Mouse (Mus musculus): ENCODE measurements at regions not wholly inside any gene's neighbourhood (a gene's known extent, or its start where the extent isn't known, plus 50 kb on each side); places are given as distances from the start of the nearest gene placed in this dataset.

DNA sequence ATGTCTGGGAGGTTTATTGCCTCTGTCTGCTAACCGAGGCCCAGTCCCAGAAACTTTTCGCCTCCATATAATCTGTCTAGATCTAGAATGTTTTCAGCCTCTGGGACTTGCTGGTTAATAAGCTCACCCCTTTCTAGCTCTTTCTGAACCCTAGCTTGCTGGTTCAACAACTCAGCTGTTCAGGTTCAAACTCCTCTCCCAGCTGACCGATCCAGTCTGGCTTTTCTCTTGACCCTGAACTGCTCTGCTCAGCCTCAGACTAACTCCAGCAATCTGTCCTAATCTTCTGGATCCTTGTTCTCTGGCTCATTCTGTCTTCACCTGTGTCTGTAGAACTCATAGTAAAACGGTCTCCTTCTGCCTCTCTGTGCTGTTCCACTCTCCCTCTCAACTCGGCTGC lies 86.2 kb upstream of the Plxnc1 start:
- H3K4me2 ChIP-seq (ENCODE audit: low read depth, low read length), result no peak overlapping the region
- no peaks in the 10 kb centered on the region for H3K9me3 ChIP-seq (replicated peaks; ENCODE audit: control insufficient read depth, low read length)
- no peak overlapping the region for H3K9ac ChIP-seq (ENCODE audit: low read length)
- H3K36me3 ChIP-seq (ENCODE audit: control insufficient read depth, insufficient read depth), result no peaks in the 10 kb centered on the region
- no peaks in the 10 kb centered on the region for H3K4me1 ChIP-seq (ENCODE audit: control insufficient read depth, insufficient read depth, low read length)
- no peak overlapping the region for H3K4me3 ChIP-seq (ENCODE audit: low read length)
- ATAC-seq (replicated peaks; ENCODE audit: extremely low read depth, insufficient read depth, low FRiP score), result no peak
- 74% methylated on average over 5 of the region's 5 CpGs for whole genome bisulfite sequencing
- no peak overlapping the region for H3K27ac ChIP-seq (ENCODE audit: low read length)
- H3K27me3 ChIP-seq (ENCODE audit: control insufficient read depth, insufficient read depth, low read length), result no peaks in the 10 kb centered on the region

DNA sequence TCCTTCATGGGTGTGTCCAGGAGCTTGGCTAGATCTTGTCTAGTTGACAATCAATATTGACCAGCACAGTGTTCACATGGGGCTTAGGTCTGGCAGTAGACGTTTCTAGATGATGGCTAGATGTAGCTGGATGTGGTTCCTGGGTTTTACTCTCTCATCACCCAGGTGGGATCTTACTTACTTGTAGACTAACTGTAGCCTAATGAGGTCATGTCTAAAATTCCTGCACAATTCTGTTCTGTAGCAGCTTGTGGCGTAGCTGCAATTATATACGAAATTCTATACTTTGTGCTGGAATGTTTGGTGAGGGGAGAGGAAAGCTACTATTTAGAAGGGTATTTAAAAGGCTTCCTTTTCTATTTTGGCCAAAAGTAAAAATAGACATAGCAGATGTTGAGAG lies 84.9 kb upstream of the Plxnc1 start:
- Histone ChIP-seq H3K27me3 (ENCODE audit: control insufficient read depth, insufficient read depth, low read length) (no peaks in the 10 kb centered on the region), H3K4me2 (ENCODE audit: low read depth, low read length) (no peak overlapping the region), H3K4me3 (ENCODE audit: low read length) (no peak overlapping the region), H3K36me3 (ENCODE audit: control insufficient read depth, insufficient read depth) (no peaks in the 10 kb centered on the region), H3K27ac (ENCODE audit: low read length) (no peak overlapping the region), H3K4me1 (ENCODE audit: control insufficient read depth, insufficient read depth, low read length) (no peaks in the 10 kb centered on the region), H3K9ac (ENCODE audit: low read length) (no peak overlapping the region), H3K9me3 (replicated peaks; ENCODE audit: control insufficient read depth, low read length) (no peaks in the 10 kb centered on the region)
- no peak for ATAC-seq (replicated peaks; ENCODE audit: extremely low read depth, insufficient read depth, low FRiP score)
- 62% methylated on average over 3 of the region's 3 CpGs for WGBS

- Histone ChIP-seq H3K27me3 (ENCODE audit: control insufficient read depth, insufficient read depth, low read length) (no peaks in the 10 kb centered on the region), H3K4me1 (ENCODE audit: control insufficient read depth, insufficient read depth, low read length) (no peaks in the 10 kb centered on the region), H3K9ac (ENCODE audit: low read length) (no peak overlapping the region), H3K4me2 (ENCODE audit: low read depth, low read length) (no peak overlapping the region), H3K9me3 (replicated peaks; ENCODE audit: control insufficient read depth, low read length) (no peaks in the 10 kb centered on the region), H3K27ac (ENCODE audit: low read length) (no peak overlapping the region), H3K36me3 (ENCODE audit: control insufficient read depth, insufficient read depth) (no peaks in the 10 kb centered on the region), H3K4me3 (ENCODE audit: low read length) (no peak overlapping the region)
- WGBS, result 89% methylated on average over 12 of the region's 12 CpGs
- ATAC-seq (replicated peaks; ENCODE audit: extremely low read depth, insufficient read depth, low FRiP score), result no peak
Measured at GRCm38 (mm10) chr10:95025569-95026327, 81.1 kb upstream of the Plxnc1 start.

GRCm38 (mm10) chr10:95021209-95021608 lies 76.6 kb upstream of the Plxnc1 start:
- peaks cover 3% of the 10 kb centered on the region; the same call in 1 of the 2 replicates for H3K9me3 ChIP-seq (replicated peaks; ENCODE audit: control insufficient read depth, low read length)
- WGBS, result 56% methylated on average over 1 of the region's 1 CpGs
- no peaks in the 10 kb centered on the region for H3K27me3 ChIP-seq (ENCODE audit: control insufficient read depth, insufficient read depth, low read length)
- H3K9ac ChIP-seq (ENCODE audit: low read length), result no peak overlapping the region
- no peak overlapping the region for H3K4me2 ChIP-seq (ENCODE audit: low read depth, low read length)
- H3K4me1 ChIP-seq (ENCODE audit: control insufficient read depth, insufficient read depth, low read length), result no peaks in the 10 kb centered on the region
- H3K27ac ChIP-seq (ENCODE audit: low read length), result no peak overlapping the region
- ATAC-seq (replicated peaks; ENCODE audit: extremely low read depth, insufficient read depth, low FRiP score), result no peak
- H3K36me3 ChIP-seq (ENCODE audit: control insufficient read depth, insufficient read depth), result no peaks in the 10 kb centered on the region
- no peak overlapping the region for H3K4me3 ChIP-seq (ENCODE audit: low read length)

- Histone ChIP-seq H3K4me3 (ENCODE audit: low read length) (no peak overlapping the region), H3K9ac (ENCODE audit: low read length) (no peak overlapping the region), H3K27me3 (ENCODE audit: control insufficient read depth, insufficient read depth, low read length) (no peaks in the 10 kb centered on the region), H3K27ac (ENCODE audit: low read length) (no peak overlapping the region), H3K4me1 (ENCODE audit: control insufficient read depth, insufficient read depth, low read length) (0 out of 2 replicates have a peak, but pooled peaks cover 5% of the 10 kb centered on the region), H3K4me2 (ENCODE audit: low read depth, low read length) (no peak overlapping the region), H3K9me3 (replicated peaks; ENCODE audit: control insufficient read depth, low read length) (peaks cover 3% of the 10 kb centered on the region; the same call in 1 of the 2 replicates), H3K36me3 (ENCODE audit: control insufficient read depth, insufficient read depth) (no peaks in the 10 kb centered on the region)
- ATAC-seq (replicated peaks; ENCODE audit: extremely low read depth, insufficient read depth, low FRiP score), result no peak
- WGBS, result 83% methylated on average over 7 of the region's 7 CpGs
Measured at GRCm38 (mm10) chr10:95016896-95017295, 72.3 kb upstream of the Plxnc1 start.

DNA sequence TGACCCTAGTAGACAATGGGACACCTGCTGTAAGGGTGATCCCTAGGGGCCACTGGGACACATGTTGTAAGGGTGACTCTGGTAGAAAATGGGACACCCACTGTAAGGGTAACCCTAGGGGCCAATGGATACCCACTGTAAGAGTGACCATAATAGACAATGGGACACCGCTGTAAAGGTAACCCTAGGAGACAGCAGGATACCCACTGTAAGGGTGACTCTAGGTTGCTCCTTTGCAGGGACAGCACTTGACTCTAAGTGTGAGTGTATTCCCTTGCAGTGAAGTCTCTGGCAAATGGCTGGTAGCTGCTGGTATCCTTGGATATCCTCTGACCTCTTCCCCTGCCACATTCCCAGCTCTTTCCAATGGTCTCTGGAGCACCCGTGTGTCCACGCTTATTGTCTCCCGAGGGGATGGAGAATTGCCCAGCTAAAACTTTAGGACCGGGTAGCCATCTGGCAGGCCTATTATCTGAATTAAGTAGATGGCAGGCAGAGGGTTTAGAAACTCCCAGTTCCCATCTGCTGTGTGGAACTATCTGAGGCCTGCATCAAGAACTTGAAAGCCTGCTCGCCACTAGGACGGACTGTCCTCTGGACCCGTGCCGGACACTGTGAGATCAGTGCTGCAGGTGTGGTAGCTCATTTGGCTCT lies 70.8 kb upstream of the Plxnc1 start:
- 87% methylated on average over 9 of the region's 9 CpGs for WGBS
- H3K4me1 ChIP-seq (ENCODE audit: control insufficient read depth, insufficient read depth, low read length), result 0 out of 2 replicates have a peak, but pooled peaks cover 5% of the 10 kb centered on the region
- no peak overlapping the region for H3K9ac ChIP-seq (ENCODE audit: low read length)
- no peak overlapping the region for H3K27ac ChIP-seq (ENCODE audit: low read length)
- ATAC-seq (replicated peaks; ENCODE audit: extremely low read depth, insufficient read depth, low FRiP score), result no peak
- peaks cover 3% of the 10 kb centered on the region; the same call in 1 of the 2 replicates for H3K9me3 ChIP-seq (replicated peaks; ENCODE audit: control insufficient read depth, low read length)
- H3K4me3 ChIP-seq (ENCODE audit: low read length), result no peak overlapping the region
- H3K27me3 ChIP-seq (ENCODE audit: control insufficient read depth, insufficient read depth, low read length), result no peaks in the 10 kb centered on the region
- no peak overlapping the region for H3K4me2 ChIP-seq (ENCODE audit: low read depth, low read length)
- no peaks in the 10 kb centered on the region for H3K36me3 ChIP-seq (ENCODE audit: control insufficient read depth, insufficient read depth)

- Histone ChIP-seq H3K27me3 (ENCODE audit: control insufficient read depth, insufficient read depth, low read length) (no peaks in the 10 kb centered on the region), H3K9me3 (replicated peaks; ENCODE audit: control insufficient read depth, low read length) (peaks cover 3% of the 10 kb centered on the region; the same call in 1 of the 2 replicates), H3K4me1 (ENCODE audit: control insufficient read depth, insufficient read depth, low read length) (0 out of 2 replicates have a peak, but pooled peaks cover 5% of the 10 kb centered on the region), H3K36me3 (ENCODE audit: control insufficient read depth, insufficient read depth) (no peaks in the 10 kb centered on the region), H3K4me2 (ENCODE audit: low read depth, low read length) (no peak overlapping the region), H3K4me3 (ENCODE audit: low read length) (no peak overlapping the region), H3K9ac (ENCODE audit: low read length) (no peak overlapping the region), H3K27ac (ENCODE audit: low read length) (peak overlapping the region; percentile 68)
- peak; percentile 80 for ATAC-seq (replicated peaks; ENCODE audit: extremely low read depth, insufficient read depth, low FRiP score)
- WGBS, result 57% methylated on average over 4 of the region's 4 CpGs
Measured at GRCm38 (mm10) chr10:95013946-95014345, 69.3 kb upstream of the Plxnc1 start.

DNA sequence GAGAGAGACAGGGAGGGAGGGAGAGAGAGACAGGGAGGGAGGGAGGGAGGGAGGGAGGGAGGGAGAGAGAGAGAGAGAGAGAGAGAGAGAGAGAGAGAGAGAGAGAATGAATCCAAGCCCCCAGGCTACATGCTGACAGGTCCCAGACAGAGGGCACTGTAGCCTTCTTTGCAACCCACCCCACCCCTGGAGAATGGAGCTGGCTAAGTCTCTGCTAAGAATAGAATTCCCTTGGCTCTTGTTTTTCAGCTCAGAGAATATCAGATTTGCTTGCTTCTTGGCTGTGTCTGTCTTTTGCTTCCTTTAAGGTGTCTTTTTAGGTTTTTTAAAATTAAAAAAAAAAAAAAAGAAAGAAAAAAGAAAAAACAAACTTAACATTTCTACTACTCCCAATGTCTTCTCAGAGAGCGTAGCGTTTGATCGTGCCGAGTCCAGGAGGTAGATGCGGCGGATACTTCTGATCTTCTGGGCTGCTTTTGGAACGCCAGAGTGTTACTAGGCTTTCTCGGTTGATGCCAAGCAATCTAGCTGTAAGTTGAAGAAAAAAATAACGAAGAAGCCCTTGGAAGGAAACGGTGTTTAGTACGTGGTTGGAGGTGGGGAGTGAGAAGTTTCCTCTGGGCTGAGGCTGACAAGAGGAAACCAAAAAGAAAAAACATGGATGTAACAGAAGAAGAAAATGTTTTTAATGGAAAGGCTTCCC lies 68.7 kb upstream of the Plxnc1 start:
- Histone ChIP-seq H3K9me3 (replicated peaks; ENCODE audit: control insufficient read depth, low read length) (peaks cover 3% of the 10 kb centered on the region; the same call in 1 of the 2 replicates), H3K4me2 (ENCODE audit: low read depth, low read length) (no peak overlapping the region), H3K27me3 (ENCODE audit: control insufficient read depth, insufficient read depth, low read length) (no peaks in the 10 kb centered on the region), H3K27ac (ENCODE audit: low read length) (peak overlapping the region; percentile 68), H3K4me3 (ENCODE audit: low read length) (no peak overlapping the region), H3K4me1 (ENCODE audit: control insufficient read depth, insufficient read depth, low read length) (0 out of 2 replicates have a peak, but pooled peaks cover 5% of the 10 kb centered on the region), H3K9ac (ENCODE audit: low read length) (no peak overlapping the region), H3K36me3 (ENCODE audit: control insufficient read depth, insufficient read depth) (no peaks in the 10 kb centered on the region)
- WGBS, result 77% methylated on average over 11 of the region's 11 CpGs
- ATAC-seq (replicated peaks; ENCODE audit: extremely low read depth, insufficient read depth, low FRiP score), result no peak

DNA sequence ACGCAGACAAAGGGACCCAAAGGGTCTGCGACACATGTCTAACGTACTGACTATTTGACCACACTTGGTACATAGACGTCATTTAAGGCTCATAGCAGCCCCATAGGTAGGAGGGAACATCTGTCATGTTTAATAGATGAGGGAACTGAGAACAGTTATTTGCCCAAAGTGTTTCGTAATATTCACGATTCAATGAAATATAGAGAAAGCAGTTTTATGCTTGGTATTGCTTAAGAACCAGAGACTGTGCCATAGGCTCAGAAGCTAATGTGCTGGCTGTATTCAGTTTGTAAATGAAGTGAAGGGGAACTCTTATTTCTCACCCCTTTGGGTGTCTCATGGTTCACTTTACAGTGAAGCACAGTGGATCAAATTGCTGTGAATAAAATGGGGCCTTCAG lies 65.7 kb upstream of the Plxnc1 start:
- Histone ChIP-seq H3K4me3 (ENCODE audit: low read length) (no peak overlapping the region), H3K27ac (ENCODE audit: low read length) (no peak overlapping the region), H3K4me2 (ENCODE audit: low read depth, low read length) (no peak overlapping the region), H3K27me3 (ENCODE audit: control insufficient read depth, insufficient read depth, low read length) (no peaks in the 10 kb centered on the region), H3K36me3 (ENCODE audit: control insufficient read depth, insufficient read depth) (no peaks in the 10 kb centered on the region), H3K9ac (ENCODE audit: low read length) (no peak overlapping the region), H3K9me3 (replicated peaks; ENCODE audit: control insufficient read depth, low read length) (no peaks in the 10 kb centered on the region), H3K4me1 (ENCODE audit: control insufficient read depth, insufficient read depth, low read length) (0 out of 2 replicates have a peak, but pooled peaks cover 5% of the 10 kb centered on the region)
- no peak for ATAC-seq (replicated peaks; ENCODE audit: extremely low read depth, insufficient read depth, low FRiP score)
- 92% methylated on average over 6 of the region's 6 CpGs for WGBS

Data from heart, embryonic 16.5 days (tissue).